Mouse (Mus musculus) embryonic facial prominence, embryonic 12.5 days (tissue): ENCODE data around the gene Mrps21. TPM values are rescaled to one million over a fixed set of nuclear protein-coding genes. Genes with fewer than 3 reads are reported as not detected.
"Not testable (repeated sequence)": the region's sequence is repeated elsewhere in the genome, so short reads cannot be mapped to it uniquely, and the experiment has no call there.

Experiments used
- ATAC-seq: fragments of 200-750 bp; cut with Nextera tagmentation; 2 replicates; pipeline ENCODE4 v1.8.0; 2017; ENCODE audit not compliant: insufficient number of reproducible peaks, insufficient read depth, low FRiP score, low TSS enrichment
- H3K27ac ChIP-seq: fragments of 300-500 bp; sonication (generic); 2 replicates; pipeline ENCODE4 v1.5.1; 2016; ENCODE audit warnings: mild to moderate bottlenecking
- H3K27me3 ChIP-seq: fragments of 300-500 bp; sonication (generic); 2 replicates; pipeline ENCODE4 v1.6.1; 2016; ENCODE audit warnings: mild to moderate bottlenecking, moderate library complexity
- H3K36me3 ChIP-seq: fragments of 300-500 bp; sonication (generic); 2 replicates; pipeline ENCODE4 v1.6.1; 2016; ENCODE audit warnings: mild to moderate bottlenecking
- H3K4me1 ChIP-seq: fragments of 300-500 bp; sonication (generic); 2 replicates; pipeline ENCODE4 v1.6.1; 2016
- H3K4me2 ChIP-seq: fragments of 300-500 bp; sonication (generic); replicated peaks from 2 replicates; pipeline ENCODE4 v1.6.1; 2016; ENCODE audit warnings: mild to moderate bottlenecking, moderate library complexity
- H3K4me3 ChIP-seq: fragments of 300-500 bp; sonication (generic); 2 replicates; pipeline ENCODE4 v1.5.1; 2016; ENCODE audit warnings: mild to moderate bottlenecking
- H3K9ac ChIP-seq: fragments of 300-500 bp; sonication (generic); 2 replicates; pipeline ENCODE4 v1.6.1; 2016; ENCODE audit warnings: mild to moderate bottlenecking, moderate library complexity
- H3K9me3 ChIP-seq: fragments of 300-500 bp; sonication (generic); 2 replicates; pipeline ENCODE4 v1.6.1; 2016; ENCODE audit warnings: mild to moderate bottlenecking, moderate library complexity
- WGBS: fragments of 180-500 bp; shearing (Covaris S2); methylation state at CpG from one replicate; pipeline ENCODE4 v1.1.7; 2016; 5-methylcytosine and 5-hydroxymethylcytosine counted together
- polyA plus RNA-seq: library from polyadenylated mRNA; unstranded; fragments of >200 nt; fragmentation: Nextera tagmentation; extraction: Ambion mirVana; gene quantifications from 2 replicates; pipeline ENCODE4 v1.2.1, GENCODE M21; 2016

Gene Mrps21
- polyA plus RNA-seq, result 332 and 346 TPM in 2 replicates

- ATAC-seq, result peak; percentile 90
- Histone ChIP-seq H3K27me3 (no peaks in the 10 kb centered on the region), H3K4me3 (peak within 1 kb of the TSS; percentile 73), H3K36me3 (peaks cover 33% of the 10 kb centered on the region), H3K4me2 (peak within 1 kb of the TSS; percentile 75), H3K27ac (peak within 1 kb of the TSS; percentile 82), H3K9ac (peak within 1 kb of the TSS; percentile 78), H3K4me1 (peaks cover 16% of the 10 kb centered on the region), H3K9me3 (no peaks in the 10 kb centered on the region)
- under 1% methylated on average over 33 of the region's 33 CpGs for WGBS
Measured at GRCm38 (mm10) chr3:95871392-95871867, at the start of gene Mrps21. Gene Mrps21, minus strand, starts transcription at chr3:95871519.

- H3K4me1 ChIP-seq, H3K36me3 ChIP-seq, H3K27me3 ChIP-seq, ATAC-seq, H3K4me2 ChIP-seq, H3K9me3 ChIP-seq, H3K4me3 ChIP-seq, H3K27ac ChIP-seq, H3K9ac ChIP-seq: not testable (repeated sequence)
- WGBS, result 77% methylated on average over 2 of the region's 2 CpGs
Measured at GRCm38 (mm10) chr3:95920532-95920931, 49.2 kb upstream of the Mrps21 start.

GRCm38 (mm10) chr3:95916760-95917159 is 45.4 kb upstream of the Mrps21 start:
- WGBS, result 74% methylated on average over 7 of the region's 7 CpGs
- Histone ChIP-seq H3K4me1 (no peaks in the 10 kb centered on the region), H3K9ac (no peak overlapping the region), H3K9me3 (no peaks in the 10 kb centered on the region), H3K4me2 (no peak overlapping the region), H3K27me3 (no peaks in the 10 kb centered on the region), H3K27ac (no peak overlapping the region), H3K36me3 (no peaks in the 10 kb centered on the region), H3K4me3 (no peak overlapping the region)
- no peak for ATAC-seq

- Histone ChIP-seq H3K9ac (no peak overlapping the region), H3K27ac (no peak overlapping the region), H3K36me3 (no peaks in the 10 kb centered on the region), H3K4me3 (no peak overlapping the region), H3K4me2 (no peak overlapping the region), H3K27me3 (no peaks in the 10 kb centered on the region), H3K9me3 (no peaks in the 10 kb centered on the region), H3K4me1 (no peaks in the 10 kb centered on the region)
- 89% methylated on average over 4 of the region's 4 CpGs for WGBS
- ATAC-seq, result no peak
Measured at GRCm38 (mm10) chr3:95914706-95915105, 43.4 kb upstream of the Mrps21 start.

- Histone ChIP-seq H3K36me3 (no peaks in the 10 kb centered on the region), H3K9me3 (no peaks in the 10 kb centered on the region), H3K9ac (no peak overlapping the region), H3K27me3 (no peaks in the 10 kb centered on the region), H3K27ac (no peak overlapping the region), H3K4me2 (no peak overlapping the region), H3K4me3 (no peak overlapping the region), H3K4me1 (peaks cover 26% of the 10 kb centered on the region)
- no peak for ATAC-seq
- WGBS, result 33% methylated on average over 4 of the region's 4 CpGs
Measured at GRCm38 (mm10) chr3:95907613-95908012, 36.3 kb upstream of the Mrps21 start.

- WGBS, result under 1% methylated on average over 12 of the region's 12 CpGs
- no peak overlapping the region for H3K9ac ChIP-seq
- H3K27me3 ChIP-seq, result no peaks in the 10 kb centered on the region
Measured at GRCm38 (mm10) chr3:95906860-95907259, 35.5 kb upstream of the Mrps21 start.

GRCm38 (mm10) chr3:95905940-95906492 is 34.7 kb upstream of the Mrps21 start:
- no peaks in the 10 kb centered on the region for H3K9me3 ChIP-seq
- WGBS, result 1% methylated on average over 12 of the region's 12 CpGs
- peak overlapping the region; percentile 87 for H3K4me2 ChIP-seq
- peak overlapping the region; percentile 43; the same call in 1 of the 2 replicates for H3K9ac ChIP-seq
- no peak for ATAC-seq
- H3K4me1 ChIP-seq, result peaks cover 36% of the 10 kb centered on the region
- no peaks in the 10 kb centered on the region for H3K36me3 ChIP-seq
- no peak overlapping the region for H3K27ac ChIP-seq
- no peaks in the 10 kb centered on the region for H3K27me3 ChIP-seq
- H3K4me3 ChIP-seq, result peak overlapping the region; percentile 41

More at GRCm38 (mm10) chr3:95906860-95907259, 35.5 kb upstream of the Mrps21 start:
- peaks cover 34% of the 10 kb centered on the region for H3K4me1 ChIP-seq
- no peak overlapping the region for H3K27ac ChIP-seq
- no peaks in the 10 kb centered on the region for H3K9me3 ChIP-seq
- H3K4me2 ChIP-seq, result peak overlapping the region; percentile 87
- H3K36me3 ChIP-seq, result no peaks in the 10 kb centered on the region
- ATAC-seq, result no peak
- H3K4me3 ChIP-seq, result peak overlapping the region; percentile 18; the same call in 1 of the 2 replicates

GRCm38 (mm10) chr3:95905146-95905939 is 34.0 kb upstream of the Mrps21 start:
- peak overlapping the region; percentile 65 for H3K27ac ChIP-seq
- H3K4me1 ChIP-seq, result peaks cover 36% of the 10 kb centered on the region
- peak overlapping the region; percentile 43 for H3K9ac ChIP-seq
- WGBS, result under 1% methylated on average over 18 of the region's 18 CpGs
- no peaks in the 10 kb centered on the region for H3K27me3 ChIP-seq
- ATAC-seq, result peak; percentile 62
- peak overlapping the region; percentile 41 for H3K4me3 ChIP-seq
- peak overlapping the region; percentile 87 for H3K4me2 ChIP-seq
- no peaks in the 10 kb centered on the region for H3K36me3 ChIP-seq
- no peaks in the 10 kb centered on the region for H3K9me3 ChIP-seq

GRCm38 (mm10) chr3:95904568-95904967 is 33.2 kb upstream of the Mrps21 start, which contains the start of gene Car14:
Gene Car14, minus strand, starts transcription at chr3:95904691.
- Histone ChIP-seq H3K4me3 (peak within 1 kb of the TSS; percentile 41), H3K9ac (peak within 1 kb of the TSS; percentile 43), H3K27me3 (no peaks in the 10 kb centered on the region), H3K9me3 (no peaks in the 10 kb centered on the region), H3K36me3 (no peaks in the 10 kb centered on the region), H3K4me1 (peaks cover 36% of the 10 kb centered on the region), H3K27ac (peak within 1 kb of the TSS; percentile 65), H3K4me2 (peak within 1 kb of the TSS; percentile 87)
- peak; percentile 66 for ATAC-seq
- under 1% methylated on average over 15 of the region's 15 CpGs for whole genome bisulfite sequencing

- Histone ChIP-seq H3K4me2 (peak overlapping the region; percentile 87), H3K9ac (peak overlapping the region; percentile 43), H3K27me3 (no peaks in the 10 kb centered on the region), H3K27ac (peak overlapping the region; percentile 65), H3K36me3 (no peaks in the 10 kb centered on the region), H3K4me1 (peaks cover 36% of the 10 kb centered on the region), H3K9me3 (no peaks in the 10 kb centered on the region), H3K4me3 (peak overlapping the region; percentile 41)
- 2% methylated on average over 13 of the region's 15 CpGs for WGBS
- no peak for ATAC-seq
Measured at GRCm38 (mm10) chr3:95903753-95904502, 32.6 kb upstream of the Mrps21 start.

GRCm38 (mm10) chr3:95902643-95903042 is 31.3 kb upstream of the Mrps21 start:
- Histone ChIP-seq H3K9me3 (no peaks in the 10 kb centered on the region), H3K9ac (peak overlapping the region; percentile 15; the same call in 1 of the 2 replicates), H3K36me3 (peaks cover 9% of the 10 kb centered on the region), H3K27ac (0 out of 2 replicates have a peak overlapping the region, but pooled peaks have one; percentile 36), H3K4me2 (peak overlapping the region; percentile 87), H3K4me1 (peaks cover 36% of the 10 kb centered on the region), H3K27me3 (no peaks in the 10 kb centered on the region), H3K4me3 (peak overlapping the region; percentile 41; the same call in 1 of the 2 replicates)
- 29% methylated on average over 6 of the region's 6 CpGs for WGBS
- ATAC-seq, result no peak
